In genomic region chr15:81845724-81846123, GRCm38 (mm10) we compare ENCODE assay signal across 8 mouse cellular contexts. TPM values are rescaled to one million over a fixed set of nuclear protein-coding genes. Genes with fewer than 3 reads are reported as not detected.
DNase-seq lines count a peak whose midpoint lies in the region; ATAC-seq and TF ChIP-seq lines count a peak whose summit lies in the region.

No protein-coding gene starts in this region.

- TF ChIP-seq CTCF in midbrain, postnatal 0 days (IDR thresholded peaks at IDR 0.05): no peak
- no peak for TF ChIP-seq CTCF in cerebellum, adult 2 months (IDR thresholded peaks at IDR 0.05; ENCODE audit: borderline replicate concordance, insufficient read depth, low read depth, low read length)

- H3K4me2 ChIP-seq in midbrain, embryonic 13.5 days (replicated peaks): no peak overlapping the region
- no peak overlapping the region for H3K4me2 ChIP-seq in midbrain, postnatal 0 days (ENCODE audit: low read depth, low read length, poor library complexity, severe bottlenecking)
- peak overlapping the region; percentile 22 for H3K4me2 ChIP-seq in myocyte (ENCODE audit: low read depth)
- H3K4me2 ChIP-seq in forebrain, embryonic 14.5 days (ENCODE audit: low read length): no peak overlapping the region

- no peak overlapping the region for H3K4me3 ChIP-seq in midbrain, embryonic 13.5 days (replicated peaks)
- no peak overlapping the region for H3K4me3 ChIP-seq in midbrain, postnatal 0 days (ENCODE audit: low read depth, low read length)
- H3K4me3 ChIP-seq in brown adipose tissue, adult 24 weeks (ENCODE audit: insufficient read depth, low read depth, low read length): no peak overlapping the region
- no peak overlapping the region for H3K4me3 ChIP-seq in myocyte
- no peak overlapping the region for H3K4me3 ChIP-seq in forebrain, embryonic 14.5 days (ENCODE audit: low read depth, low read length)
- H3K4me3 ChIP-seq in cerebellum, adult 2 months (replicated peaks; ENCODE audit: insufficient read depth, low read depth, low read length): no peak overlapping the region

- ATAC-seq in midbrain, embryonic 13.5 days: no peak
- no peak for ATAC-seq in midbrain, postnatal 0 days (ENCODE audit: low FRiP score)
- no peak for ATAC-seq in forebrain, embryonic 14.5 days

- no peak for DNase-seq in midbrain, postnatal 0 days (ENCODE audit: low spot score)
- DNase-seq in kidney, adult 9 months: peak; percentile 90
- DNase-seq in forebrain, embryonic 14.5 days (ENCODE audit: low spot score): no peak
- DNase-seq in ovary, postnatal 10 days (ENCODE audit: low spot score): no peak
- no peak for DNase-seq in cerebellum, adult 2 months

- no peak overlapping the region for H3ac ChIP-seq in myocyte (ENCODE audit: control insufficient read depth, insufficient read length)

- H3K4me1 ChIP-seq in midbrain, embryonic 13.5 days (replicated peaks): no peaks in the 10 kb centered on the region
- no peaks in the 10 kb centered on the region for H3K4me1 ChIP-seq in midbrain, postnatal 0 days (ENCODE audit: insufficient read depth, low read length)
- peaks cover 20% of the 10 kb centered on the region for H3K4me1 ChIP-seq in brown adipose tissue, adult 24 weeks (ENCODE audit: control insufficient read depth, insufficient read depth, insufficient read length, low read length)
- H3K4me1 ChIP-seq in forebrain, embryonic 14.5 days (ENCODE audit: control insufficient read depth, insufficient read depth, low read length): no peaks in the 10 kb centered on the region
- peaks cover 30% of the 10 kb centered on the region for H3K4me1 ChIP-seq in cerebellum, adult 2 months (ENCODE audit: control insufficient read depth, insufficient read depth, low read length)

- H3K27ac ChIP-seq in midbrain, embryonic 13.5 days: no peak overlapping the region
- no peak overlapping the region for H3K27ac ChIP-seq in midbrain, postnatal 0 days (ENCODE audit: low read depth, low read length)
- peak overlapping the region; percentile 99 for H3K27ac ChIP-seq in brown adipose tissue, adult 24 weeks (replicated peaks; ENCODE audit: low read depth, low read length)
- no peak overlapping the region for H3K27ac ChIP-seq in forebrain, embryonic 14.5 days (ENCODE audit: low read depth, low read length)
- H3K27ac ChIP-seq in cerebellum, adult 2 months (ENCODE audit: insufficient read depth, low read length): no peak overlapping the region

- H3K79me2 ChIP-seq in myocyte (ENCODE audit: control insufficient read depth, insufficient read depth): peaks cover 9% of the 10 kb centered on the region

- H3K9me3 ChIP-seq in midbrain, embryonic 13.5 days: no peaks in the 10 kb centered on the region
- no peaks in the 10 kb centered on the region for H3K9me3 ChIP-seq in midbrain, postnatal 0 days (ENCODE audit: low read length)
- H3K9me3 ChIP-seq in forebrain, embryonic 14.5 days (replicated peaks; ENCODE audit: control insufficient read depth, low read length): no peaks in the 10 kb centered on the region

- no peak for TF ChIP-seq POLR2A in myocyte (IDR thresholded peaks at IDR 0.05; ENCODE audit: insufficient read length, low read depth)
- TF ChIP-seq POLR2A in cerebellum, adult 2 months (IDR thresholded peaks at IDR 0.05; ENCODE audit: borderline replicate concordance, insufficient read depth, low read length): no peak

- 40% methylated on average over 4 of the region's 4 CpGs for WGBS in midbrain, embryonic 13.5 days
- WGBS in midbrain, postnatal 0 days: 37% methylated on average over 4 of the region's 4 CpGs
- WGBS in forebrain, embryonic 14.5 days: 46% methylated on average over 4 of the region's 4 CpGs
- 36% methylated on average over 4 of the region's 4 CpGs for WGBS in cerebellum, adult 2 months

- H3K27me3 ChIP-seq in midbrain, embryonic 13.5 days: no peaks in the 10 kb centered on the region
- H3K27me3 ChIP-seq in midbrain, postnatal 0 days (ENCODE audit: insufficient read depth, low read length): no peaks in the 10 kb centered on the region
- no peaks in the 10 kb centered on the region for H3K27me3 ChIP-seq in myocyte (ENCODE audit: control insufficient read depth, insufficient read depth, insufficient read length)
- no peaks in the 10 kb centered on the region for H3K27me3 ChIP-seq in forebrain, embryonic 14.5 days (replicated peaks; ENCODE audit: control insufficient read depth, insufficient read depth, low read length)
- no peaks in the 10 kb centered on the region for H3K27me3 ChIP-seq in cerebellum, adult 2 months (ENCODE audit: control insufficient read depth, insufficient read depth, low read length)

- H3K9ac ChIP-seq in midbrain, embryonic 13.5 days (replicated peaks): 0 out of 2 replicates have a peak overlapping the region, but pooled peaks have one; percentile 14
- no peak overlapping the region for H3K9ac ChIP-seq in midbrain, postnatal 0 days (replicated peaks; ENCODE audit: low read length, poor library complexity, severe bottlenecking)
- H3K9ac ChIP-seq in forebrain, embryonic 14.5 days (ENCODE audit: low read length): no peak overlapping the region

- peaks cover 30% of the 10 kb centered on the region for H3K36me3 ChIP-seq in midbrain, embryonic 13.5 days
- H3K36me3 ChIP-seq in midbrain, postnatal 0 days (ENCODE audit: insufficient read depth, low read length): peaks cover 20% of the 10 kb centered on the region
- H3K36me3 ChIP-seq in myocyte (ENCODE audit: control insufficient read depth, insufficient read depth): peaks cover 12% of the 10 kb centered on the region
- peaks cover 24% of the 10 kb centered on the region for H3K36me3 ChIP-seq in forebrain, embryonic 14.5 days (ENCODE audit: control insufficient read depth, insufficient read depth, low read length)

TF ChIP-seq in myocyte, 11 proteins besides CTCF, POLR2A, EP300 and RAD21:
- TF ChIP-seq CEBPB (IDR thresholded peaks at IDR 0.05; ENCODE audit: insufficient read depth, poor library complexity, severe bottlenecking): no peak
- no peak for TF ChIP-seq MAX (IDR thresholded peaks at IDR 0.05; ENCODE audit: low read depth)
- TF ChIP-seq SRF (IDR thresholded peaks at IDR 0.05; ENCODE audit: control insufficient read depth, insufficient read length, low read depth): no peak
- peak; percentile 35 for TF ChIP-seq POLR2AphosphoS2 (IDR thresholded peaks at IDR 0.05; ENCODE audit: insufficient read length, low read depth)
- TF ChIP-seq MYOG (IDR thresholded peaks at IDR 0.05; ENCODE audit: control insufficient read depth in 1 of 3, insufficient read depth in 1 of 3, insufficient read length in 2 of 3, low read depth in 2 of 3): peak in 1 of 3 experiments; percentile 15
- peak in 1 of 3 experiments; percentile 58 for TF ChIP-seq MYOD1 (IDR thresholded peaks at IDR 0.05; ENCODE audit: control insufficient read depth in 1 of 3, insufficient read length in 2 of 3, low read depth in 2 of 3)
- TF ChIP-seq TCF3 (IDR thresholded peaks at IDR 0.05; ENCODE audit: insufficient read length, low read depth): no peak
- no peak for TF ChIP-seq TCF12 (IDR thresholded peaks at IDR 0.05; ENCODE audit: insufficient read depth, poor library complexity, severe bottlenecking)
- no peak for TF ChIP-seq REST (IDR thresholded peaks at IDR 0.05; ENCODE audit: insufficient read depth, insufficient read length)
- TF ChIP-seq E2F4 (IDR thresholded peaks at IDR 0.05; ENCODE audit: insufficient read depth): no peak
- no peak for TF ChIP-seq USF1 (IDR thresholded peaks at IDR 0.05; ENCODE audit: low read depth)
TF ChIP-seq in myocyte: peak in this region for 3.

RNA-seq across cellular contexts. Expression of gene Tob2, which starts 12.9 kb away (rescaled TPM):
- polyA plus RNA-seq in midbrain, embryonic 13.5 days (2015; fragmentation: Nextera tagmentation; extraction: Ambion mirVana): 16.2 and 17.7 TPM in 2 replicates
- 10.9 and 15.4 TPM in 2 replicates for total RNA-seq in midbrain, postnatal 0 days (2014; rRNA removed)
- 12.2 and 14.2 TPM in 2 replicates for polyA plus RNA-seq in midbrain, postnatal 0 days (2015; fragmentation: Nextera tagmentation; extraction: Ambion mirVana)
- polyA plus RNA-seq in brown adipose tissue, adult 24 weeks (2012; ENCODE audit: insufficient read depth, insufficient read length, missing spikeins): 79.0 and 87.4 TPM in 2 replicates
- polyA plus RNA-seq in myocyte (2012; fragmentation: generic; extraction: Trizol): 37.9 TPM
- 11.1 and 17.0 TPM in 2 replicates for polyA plus RNA-seq in forebrain, embryonic 14.5 days (2014; fragmentation: Nextera tagmentation; extraction: Ambion mirVana)
- polyA plus RNA-seq in cerebellum, adult 2 months (2012; rRNA removed): 36.9 and 51.5 TPM in 2 replicates

RNA-seq across cellular contexts. Expression of gene Phf5a, which starts 26.0 kb away (rescaled TPM):
- polyA plus RNA-seq in midbrain, embryonic 13.5 days (2015; fragmentation: Nextera tagmentation; extraction: Ambion mirVana): 136 and 149 TPM in 2 replicates
- total RNA-seq in midbrain, postnatal 0 days (2014; rRNA removed): 31.8 and 34.1 TPM in 2 replicates
- 107 and 118 TPM in 2 replicates for polyA plus RNA-seq in midbrain, postnatal 0 days (2015; fragmentation: Nextera tagmentation; extraction: Ambion mirVana)
- 42.4 and 46.3 TPM in 2 replicates for polyA plus RNA-seq in brown adipose tissue, adult 24 weeks (2012; ENCODE audit: insufficient read depth, insufficient read length, missing spikeins)
- 95.3 TPM for polyA plus RNA-seq in myocyte (2012; fragmentation: generic; extraction: Trizol)
- 153 and 202 TPM in 2 replicates for polyA plus RNA-seq in forebrain, embryonic 14.5 days (2014; fragmentation: Nextera tagmentation; extraction: Ambion mirVana)
- 62.4 and 67.3 TPM in 2 replicates for polyA plus RNA-seq in cerebellum, adult 2 months (2012; rRNA removed)

RNA-seq across cellular contexts. Expression of gene Aco2, which starts 26.4 kb away (rescaled TPM):
- 220 and 221 TPM in 2 replicates for polyA plus RNA-seq in midbrain, embryonic 13.5 days (2015; fragmentation: Nextera tagmentation; extraction: Ambion mirVana)
- total RNA-seq in midbrain, postnatal 0 days (2014; rRNA removed): 380 and 412 TPM in 2 replicates
- polyA plus RNA-seq in midbrain, postnatal 0 days (2015; fragmentation: Nextera tagmentation; extraction: Ambion mirVana): 257 and 279 TPM in 2 replicates
- 3,633 and 4,102 TPM in 2 replicates for polyA plus RNA-seq in brown adipose tissue, adult 24 weeks (2012; ENCODE audit: insufficient read depth, insufficient read length, missing spikeins)
- polyA plus RNA-seq in myocyte (2012; fragmentation: generic; extraction: Trizol): 666 TPM
- 204 and 231 TPM in 2 replicates for polyA plus RNA-seq in forebrain, embryonic 14.5 days (2014; fragmentation: Nextera tagmentation; extraction: Ambion mirVana)
- polyA plus RNA-seq in cerebellum, adult 2 months (2012; rRNA removed): 621 and 638 TPM in 2 replicates

RNA-seq across cellular contexts. Expression of gene Tef, which starts 43.5 kb away (rescaled TPM):
- polyA plus RNA-seq in midbrain, embryonic 13.5 days (2015; fragmentation: Nextera tagmentation; extraction: Ambion mirVana): 21.5 and 23.3 TPM in 2 replicates
- 60.1 and 60.6 TPM in 2 replicates for total RNA-seq in midbrain, postnatal 0 days (2014; rRNA removed)
- polyA plus RNA-seq in midbrain, postnatal 0 days (2015; fragmentation: Nextera tagmentation; extraction: Ambion mirVana): 23.6 and 25.4 TPM in 2 replicates
- 33.0 and 53.3 TPM in 2 replicates for polyA plus RNA-seq in brown adipose tissue, adult 24 weeks (2012; ENCODE audit: insufficient read depth, insufficient read length, missing spikeins)
- 58.4 TPM for polyA plus RNA-seq in myocyte (2012; fragmentation: generic; extraction: Trizol)
- polyA plus RNA-seq in forebrain, embryonic 14.5 days (2014; fragmentation: Nextera tagmentation; extraction: Ambion mirVana): 15.1 and 18.1 TPM in 2 replicates
- 279 and 288 TPM in 2 replicates for polyA plus RNA-seq in cerebellum, adult 2 months (2012; rRNA removed)
